Mouse (Mus musculus): ENCODE data around the gene Tbc1d7.

- no peak for TF ChIP-seq CTCF (IDR thresholded peaks at IDR 0.05; ENCODE audit: insufficient read depth, low read depth, low read length)
- TF ChIP-seq POLR2A (IDR thresholded peaks at IDR 0.05; ENCODE audit: insufficient read depth, low read depth, low read length), result no peak
These were observed 47.2 kb downstream of the Tbc1d7 start for GRCm38 (mm10) chr13:43123895-43124682.

All from olfactory bulb, adult 2 months (tissue).